Mouse (Mus musculus): ENCODE measurements around the gene Olfr521. TPM values are rescaled to one million over a fixed set of nuclear protein-coding genes. Genes with fewer than 3 reads are reported as not detected.

The Olfr521 gene
- polyA plus RNA-seq, 1 experiment from 2014 or later = not detected

DNA sequence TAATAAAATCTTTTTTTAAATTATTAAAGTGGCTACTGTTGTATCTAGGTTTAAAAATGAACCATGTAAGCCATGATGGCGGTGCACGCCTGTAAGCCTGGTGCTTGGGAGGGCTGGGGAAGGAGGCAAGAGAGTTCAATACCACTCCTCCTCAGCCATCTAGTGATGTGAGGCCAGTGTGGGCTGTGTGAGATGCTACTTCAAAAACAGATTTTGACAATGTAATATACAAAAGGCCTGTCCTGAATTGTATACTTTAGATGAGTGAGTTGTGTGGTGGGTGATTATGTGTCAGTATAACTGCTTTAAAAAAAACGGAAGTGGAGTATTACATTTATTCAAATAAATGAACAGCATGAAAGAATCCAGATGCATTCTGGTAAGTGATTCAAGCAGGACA is 23.5 kb downstream of the Olfr521 start:
- no peak for ATAC-seq (ENCODE audit: low FRiP score, low TSS enrichment)
- H3K9ac ChIP-seq (replicated peaks; ENCODE audit: low read length) = no peak overlapping the region
- 93% methylated on average over 3 of the region's 3 CpGs for WGBS
- H3K4me3 ChIP-seq (ENCODE audit: low read length) = no peak overlapping the region
- no peak overlapping the region for H3K4me2 ChIP-seq (replicated peaks; ENCODE audit: low read depth, low read length)
- H3K36me3 ChIP-seq (ENCODE audit: insufficient read depth, low read length) = no peaks in the 10 kb centered on the region
- H3K4me1 ChIP-seq (ENCODE audit: insufficient read depth, low read length) = 0 out of 2 replicates have a peak, but pooled peaks cover 7% of the 10 kb centered on the region
- H3K27me3 ChIP-seq (ENCODE audit: insufficient read depth, low read length) = no peaks in the 10 kb centered on the region
- no peaks in the 10 kb centered on the region; the same call in 1 of the 2 replicates for H3K9me3 ChIP-seq (ENCODE audit: low read length)
- no peak overlapping the region for H3K27ac ChIP-seq (ENCODE audit: low read length)

DNA sequence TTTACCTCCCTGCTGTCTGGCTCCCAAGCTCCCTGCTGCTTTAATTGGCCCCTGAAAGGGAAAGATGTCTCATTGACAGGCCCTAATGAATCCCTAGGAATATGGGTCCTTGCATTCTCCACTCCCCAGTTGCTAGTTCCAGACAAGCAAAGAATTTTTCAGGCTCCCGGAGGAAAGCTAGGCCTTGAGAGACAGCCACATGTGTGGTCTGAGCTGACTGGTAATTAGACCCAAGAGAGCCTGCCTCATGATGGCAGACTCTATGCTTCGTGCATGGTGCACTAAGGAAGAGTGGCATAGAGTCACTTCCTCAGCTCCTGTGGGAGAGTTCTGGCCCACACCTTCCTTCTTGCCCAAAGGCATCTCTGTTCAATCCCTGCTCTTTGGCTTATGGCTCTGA is 24.6 kb downstream of the Olfr521 start:
- no peak for ATAC-seq (ENCODE audit: low FRiP score, low TSS enrichment)
- WGBS = 32% methylated on average over 2 of the region's 2 CpGs
- no peak overlapping the region for H3K27ac ChIP-seq (ENCODE audit: low read length)

DNA sequence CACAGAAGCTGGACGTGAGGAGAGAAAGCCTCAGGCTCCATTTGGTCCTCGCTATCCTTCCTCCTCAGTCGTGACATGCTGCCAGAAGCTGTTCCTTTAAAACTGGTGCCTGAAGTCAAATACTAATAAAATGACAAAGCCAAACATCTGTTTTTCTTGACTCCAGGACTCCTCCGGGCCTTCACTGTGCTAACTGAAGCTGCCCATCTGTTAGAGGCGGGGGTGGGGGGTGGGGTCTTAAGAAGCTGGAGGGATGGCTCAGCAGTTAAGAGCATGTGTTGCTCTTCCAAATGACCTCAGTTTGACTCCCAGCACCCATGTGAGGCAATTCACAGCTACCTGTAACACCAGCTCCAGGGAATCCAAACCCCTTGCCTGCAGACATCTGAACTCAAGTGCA is 25.3 kb downstream of the Olfr521 start:
- ATAC-seq (ENCODE audit: low FRiP score, low TSS enrichment) = no peak
- no peaks in the 10 kb centered on the region for H3K27me3 ChIP-seq (ENCODE audit: insufficient read depth, low read length)
- H3K9ac ChIP-seq (replicated peaks; ENCODE audit: low read length) = no peak overlapping the region
- 0 out of 2 replicates have a peak, but pooled peaks cover 7% of the 10 kb centered on the region for H3K4me1 ChIP-seq (ENCODE audit: insufficient read depth, low read length)
- H3K36me3 ChIP-seq (ENCODE audit: insufficient read depth, low read length) = no peaks in the 10 kb centered on the region
- H3K4me3 ChIP-seq (ENCODE audit: low read length) = no peak overlapping the region
- WGBS = 18% methylated on average over 5 of the region's 5 CpGs
- H3K4me2 ChIP-seq (replicated peaks; ENCODE audit: low read depth, low read length) = no peak overlapping the region
- no peaks in the 10 kb centered on the region; the same call in 1 of the 2 replicates for H3K9me3 ChIP-seq (ENCODE audit: low read length)
- H3K27ac ChIP-seq (ENCODE audit: low read length) = no peak overlapping the region

More for the DNA sequence above, 24.6 kb downstream of the Olfr521 start:
- H3K4me3 ChIP-seq (ENCODE audit: low read length) = no peak overlapping the region
- no peaks in the 10 kb centered on the region; the same call in 1 of the 2 replicates for H3K9me3 ChIP-seq (ENCODE audit: low read length)
- no peaks in the 10 kb centered on the region for H3K36me3 ChIP-seq (ENCODE audit: insufficient read depth, low read length)
- no peak overlapping the region for H3K9ac ChIP-seq (replicated peaks; ENCODE audit: low read length)
- no peak overlapping the region for H3K4me2 ChIP-seq (replicated peaks; ENCODE audit: low read depth, low read length)
- no peaks in the 10 kb centered on the region for H3K27me3 ChIP-seq (ENCODE audit: insufficient read depth, low read length)
- H3K4me1 ChIP-seq (ENCODE audit: insufficient read depth, low read length) = 0 out of 2 replicates have a peak, but pooled peaks cover 7% of the 10 kb centered on the region

DNA sequence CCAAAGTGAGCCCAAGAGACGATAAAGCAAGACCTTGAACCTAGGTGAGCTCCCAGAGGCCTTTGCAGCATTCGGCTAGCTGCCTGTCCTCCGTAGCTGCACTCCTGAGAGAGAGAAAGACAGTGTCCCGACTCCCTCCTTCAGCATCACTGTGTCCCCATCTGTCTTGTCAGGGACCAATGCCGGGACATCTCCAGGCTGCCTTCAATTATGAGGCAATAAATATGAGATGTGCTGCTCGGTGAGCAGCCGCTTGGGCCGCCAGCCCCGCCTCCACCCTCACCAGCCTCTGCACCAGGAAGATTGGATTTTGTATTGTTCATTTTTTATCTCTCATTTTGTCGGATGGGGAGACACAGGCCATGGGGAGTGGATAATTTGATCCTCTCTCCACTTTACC is 27.5 kb downstream of the Olfr521 start:
- H3K4me2 ChIP-seq (replicated peaks; ENCODE audit: low read depth, low read length) = no peak overlapping the region
- no peaks in the 10 kb centered on the region; the same call in 1 of the 2 replicates for H3K9me3 ChIP-seq (ENCODE audit: low read length)
- no peak for ATAC-seq (ENCODE audit: low FRiP score, low TSS enrichment)
- WGBS = 59% methylated on average over 10 of the region's 10 CpGs
- no peak overlapping the region for H3K27ac ChIP-seq (ENCODE audit: low read length)
- H3K4me3 ChIP-seq (ENCODE audit: low read length) = no peak overlapping the region
- peaks cover 15% of the 10 kb centered on the region for H3K4me1 ChIP-seq (ENCODE audit: insufficient read depth, low read length)
- H3K9ac ChIP-seq (replicated peaks; ENCODE audit: low read length) = no peak overlapping the region
- no peaks in the 10 kb centered on the region for H3K27me3 ChIP-seq (ENCODE audit: insufficient read depth, low read length)
- H3K36me3 ChIP-seq (ENCODE audit: insufficient read depth, low read length) = no peaks in the 10 kb centered on the region

DNA sequence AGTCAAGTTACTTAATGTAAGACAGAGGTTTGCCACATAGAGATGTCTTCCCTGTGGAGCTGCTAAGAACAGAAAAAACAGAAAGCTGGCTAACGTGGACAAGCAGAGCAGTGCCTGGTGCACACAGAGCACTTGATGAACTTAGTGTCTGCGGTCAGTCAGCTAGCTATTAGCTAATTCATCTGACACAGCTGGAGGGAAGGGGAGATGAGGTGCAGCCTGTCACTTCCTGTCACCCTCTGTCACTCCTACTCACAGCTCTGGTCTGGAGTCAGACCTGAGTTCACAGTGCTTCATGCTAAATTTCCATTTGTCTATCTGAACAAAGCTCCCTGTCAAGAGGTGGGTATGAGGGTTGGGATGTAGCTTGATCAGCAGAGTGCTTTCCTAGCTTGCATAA is 30.8 kb downstream of the Olfr521 start:
- WGBS = 31% methylated on average over 2 of the region's 2 CpGs
- Histone ChIP-seq H3K9me3 (ENCODE audit: low read length) (no peaks in the 10 kb centered on the region; the same call in 1 of the 2 replicates), H3K27ac (ENCODE audit: low read length) (no peak overlapping the region), H3K36me3 (ENCODE audit: insufficient read depth, low read length) (no peaks in the 10 kb centered on the region), H3K4me1 (ENCODE audit: insufficient read depth, low read length) (peaks cover 14% of the 10 kb centered on the region), H3K4me2 (replicated peaks; ENCODE audit: low read depth, low read length) (no peak overlapping the region), H3K9ac (replicated peaks; ENCODE audit: low read length) (no peak overlapping the region), H3K27me3 (ENCODE audit: insufficient read depth, low read length) (no peaks in the 10 kb centered on the region), H3K4me3 (ENCODE audit: low read length) (no peak overlapping the region)
- ATAC-seq (ENCODE audit: low FRiP score, low TSS enrichment) = no peak

DNA sequence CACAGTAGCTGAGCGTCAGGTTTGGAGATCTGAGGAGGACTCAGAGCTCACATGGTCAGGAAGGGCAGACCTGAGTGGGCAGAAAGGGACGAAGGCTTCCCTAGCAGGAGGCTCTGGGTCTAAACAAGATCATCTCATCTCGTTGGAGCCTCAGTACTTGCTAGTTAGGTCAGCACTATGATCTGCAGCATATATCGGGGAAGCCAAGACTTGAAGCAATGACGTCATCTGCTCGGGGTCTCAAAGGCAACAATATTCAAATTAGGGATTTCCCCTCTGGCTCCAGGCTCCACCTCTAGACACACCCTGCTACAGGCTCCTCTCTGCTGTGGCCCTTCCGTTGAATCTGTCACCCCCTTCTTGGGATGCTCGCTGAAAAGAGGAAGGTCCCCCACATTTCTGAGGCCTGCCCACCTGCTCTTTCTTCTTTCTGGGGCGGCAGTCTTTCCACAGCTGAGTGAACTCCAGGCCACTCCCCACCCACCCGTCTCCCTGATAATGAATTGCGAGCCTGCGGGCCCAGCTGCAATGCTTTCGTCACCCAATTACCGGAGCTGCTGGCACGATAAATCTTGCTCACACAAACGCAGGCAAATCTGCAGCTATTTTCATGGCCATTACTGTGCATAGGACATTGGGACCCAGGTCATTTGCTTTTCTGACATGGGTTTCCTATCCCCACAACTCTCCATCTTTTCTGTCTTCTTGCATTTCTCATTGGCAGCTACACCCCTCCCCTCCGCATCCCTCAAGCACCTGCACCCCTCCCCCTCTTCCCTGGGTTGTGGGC is 32.1 kb downstream of the Olfr521 start:
- no peak overlapping the region for H3K9ac ChIP-seq (replicated peaks; ENCODE audit: low read length)
- WGBS = 7% methylated on average over 17 of the region's 17 CpGs
- H3K36me3 ChIP-seq (ENCODE audit: insufficient read depth, low read length) = no peaks in the 10 kb centered on the region
- H3K27me3 ChIP-seq (ENCODE audit: insufficient read depth, low read length) = no peaks in the 10 kb centered on the region
- peak overlapping the region; percentile 13; the same call in 1 of the 2 replicates for H3K4me3 ChIP-seq (ENCODE audit: low read length)
- H3K4me2 ChIP-seq (replicated peaks; ENCODE audit: low read depth, low read length) = peak overlapping the region; percentile 50
- 0 out of 2 replicates have a peak, but pooled peaks have one; percentile 28 for ATAC-seq (ENCODE audit: low FRiP score, low TSS enrichment)
- H3K27ac ChIP-seq (ENCODE audit: low read length) = no peak overlapping the region
- peaks cover 14% of the 10 kb centered on the region for H3K4me1 ChIP-seq (ENCODE audit: insufficient read depth, low read length)
- H3K9me3 ChIP-seq (ENCODE audit: low read length) = no peaks in the 10 kb centered on the region; the same call in 1 of the 2 replicates

DNA sequence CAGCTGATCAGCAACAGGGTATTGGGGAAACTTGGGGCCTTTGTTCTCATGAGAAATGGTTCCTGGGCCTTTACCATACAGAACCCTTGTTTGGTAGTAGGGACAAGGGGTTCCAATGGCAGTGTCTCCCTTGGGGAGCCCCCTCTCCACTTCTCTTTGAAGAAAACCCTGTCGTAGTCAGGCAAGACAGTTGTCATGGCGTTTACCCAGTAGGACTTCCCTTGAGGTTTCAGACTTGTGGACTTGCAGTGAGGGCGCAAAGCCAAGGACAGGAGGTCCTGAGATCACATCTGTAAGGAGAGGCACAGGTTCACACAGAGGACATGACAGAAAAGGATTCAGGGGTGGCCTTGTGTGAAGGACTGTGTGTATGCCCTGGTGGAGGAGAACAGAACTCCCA is 33.2 kb downstream of the Olfr521 start:
- Histone ChIP-seq H3K36me3 (ENCODE audit: insufficient read depth, low read length) (no peaks in the 10 kb centered on the region), H3K27ac (ENCODE audit: low read length) (no peak overlapping the region), H3K4me2 (replicated peaks; ENCODE audit: low read depth, low read length) (no peak overlapping the region), H3K4me3 (ENCODE audit: low read length) (no peak overlapping the region), H3K9me3 (ENCODE audit: low read length) (no peaks in the 10 kb centered on the region; the same call in 1 of the 2 replicates), H3K9ac (replicated peaks; ENCODE audit: low read length) (no peak overlapping the region), H3K4me1 (ENCODE audit: insufficient read depth, low read length) (peaks cover 14% of the 10 kb centered on the region), H3K27me3 (ENCODE audit: insufficient read depth, low read length) (no peaks in the 10 kb centered on the region)
- 74% methylated on average over 3 of the region's 3 CpGs for WGBS
- ATAC-seq (ENCODE audit: low FRiP score, low TSS enrichment) = no peak

DNA sequence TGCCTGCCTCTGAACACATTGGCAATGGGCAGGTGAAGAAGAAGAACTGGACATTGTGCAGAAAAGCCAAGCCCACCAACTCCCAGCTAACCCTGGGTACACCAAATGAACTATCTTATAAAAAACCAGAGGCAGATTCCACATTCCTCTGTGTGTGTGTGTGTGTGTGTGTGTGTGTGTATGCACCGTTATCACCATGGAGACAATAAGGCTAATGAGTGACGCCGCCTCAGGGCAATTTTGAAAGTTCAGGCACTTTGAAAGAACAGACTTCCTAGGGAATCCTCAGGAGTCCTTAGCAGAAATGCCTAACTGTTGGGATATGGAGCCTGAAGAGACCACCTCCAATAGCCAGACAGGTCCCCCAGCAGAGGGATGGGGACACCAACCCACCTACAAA is 34.0 kb downstream of the Olfr521 start:
- no peak overlapping the region for H3K27ac ChIP-seq (ENCODE audit: low read length)
- H3K9me3 ChIP-seq (ENCODE audit: low read length) = peaks cover 2% of the 10 kb centered on the region; the same call in 1 of the 2 replicates
- H3K4me2 ChIP-seq (replicated peaks; ENCODE audit: low read depth, low read length) = no peak overlapping the region
- H3K4me1 ChIP-seq (ENCODE audit: insufficient read depth, low read length) = peaks cover 14% of the 10 kb centered on the region
- H3K27me3 ChIP-seq (ENCODE audit: insufficient read depth, low read length) = no peaks in the 10 kb centered on the region
- 79% methylated on average over 3 of the region's 3 CpGs for WGBS
- no peak for ATAC-seq (ENCODE audit: low FRiP score, low TSS enrichment)
- H3K36me3 ChIP-seq (ENCODE audit: insufficient read depth, low read length) = no peaks in the 10 kb centered on the region
- H3K4me3 ChIP-seq (ENCODE audit: low read length) = no peak overlapping the region
- H3K9ac ChIP-seq (replicated peaks; ENCODE audit: low read length) = no peak overlapping the region

DNA sequence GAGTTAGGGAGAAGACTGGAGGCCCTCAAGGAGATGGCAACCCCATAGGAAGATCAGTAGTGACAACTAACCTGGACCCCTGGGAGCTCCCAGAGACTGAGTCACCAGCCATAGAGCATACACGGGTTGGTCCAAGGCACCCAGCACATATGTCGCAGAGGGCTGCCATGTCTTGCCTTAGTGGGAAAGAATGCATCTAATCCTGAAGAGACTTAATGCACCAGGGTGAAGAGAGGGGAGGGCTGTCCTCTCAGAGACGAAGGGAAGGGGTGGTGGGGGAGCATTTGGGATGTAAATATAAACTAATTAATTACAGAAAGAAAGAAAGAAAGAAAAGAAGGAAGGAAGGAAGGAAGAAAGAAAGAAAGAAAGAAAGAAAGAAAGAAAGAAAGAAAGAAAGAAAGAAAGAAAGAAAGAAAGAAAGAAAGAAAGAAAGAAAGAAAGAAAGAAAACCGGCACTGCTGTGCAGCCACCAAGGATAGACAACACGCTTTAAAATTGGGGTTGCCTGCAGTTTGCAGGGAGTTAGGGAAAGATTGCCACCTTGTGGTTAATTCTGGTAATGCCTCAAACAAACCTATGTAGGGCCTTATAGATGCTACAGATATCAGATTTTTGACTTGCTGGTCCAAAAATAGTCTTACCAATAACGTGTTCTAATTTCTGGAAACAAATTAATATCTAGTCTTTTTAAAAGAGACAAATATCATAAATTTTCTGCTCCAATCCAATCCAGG is 34.8 kb downstream of the Olfr521 start:
- H3K9me3 ChIP-seq (ENCODE audit: low read length) = peaks cover 2% of the 10 kb centered on the region; the same call in 1 of the 2 replicates
- H3K4me3 ChIP-seq (ENCODE audit: low read length) = no peak overlapping the region
- peaks cover 14% of the 10 kb centered on the region for H3K4me1 ChIP-seq (ENCODE audit: insufficient read depth, low read length)
- no peak overlapping the region for H3K4me2 ChIP-seq (replicated peaks; ENCODE audit: low read depth, low read length)
- no peak overlapping the region for H3K27ac ChIP-seq (ENCODE audit: low read length)
- ATAC-seq (ENCODE audit: low FRiP score, low TSS enrichment) = no peak
- H3K27me3 ChIP-seq (ENCODE audit: insufficient read depth, low read length) = no peaks in the 10 kb centered on the region
- no peak overlapping the region for H3K9ac ChIP-seq (replicated peaks; ENCODE audit: low read length)
- H3K36me3 ChIP-seq (ENCODE audit: insufficient read depth, low read length) = no peaks in the 10 kb centered on the region
- WGBS = 34% methylated on average over 6 of the region's 6 CpGs
